Mouse (Mus musculus) CD4-positive, CD25-positive, alpha-beta regulatory T cell (primary cell): Measurements from ENCODE around the gene Mdh2. TPM values are rescaled to one million over a fixed set of nuclear protein-coding genes. Genes with fewer than 3 reads are reported as not detected.

Source experiments
- polyA plus RNA-seq: library from polyadenylated mRNA; unstranded; fragments of 100-300 nt; shearing (Covaris generic); gene quantifications from one replicate; pipeline ENCODE4 v1.2.1, GENCODE M21; 2017

Gene Mdh2
- polyA plus RNA-seq, result 491 TPM

DNA sequence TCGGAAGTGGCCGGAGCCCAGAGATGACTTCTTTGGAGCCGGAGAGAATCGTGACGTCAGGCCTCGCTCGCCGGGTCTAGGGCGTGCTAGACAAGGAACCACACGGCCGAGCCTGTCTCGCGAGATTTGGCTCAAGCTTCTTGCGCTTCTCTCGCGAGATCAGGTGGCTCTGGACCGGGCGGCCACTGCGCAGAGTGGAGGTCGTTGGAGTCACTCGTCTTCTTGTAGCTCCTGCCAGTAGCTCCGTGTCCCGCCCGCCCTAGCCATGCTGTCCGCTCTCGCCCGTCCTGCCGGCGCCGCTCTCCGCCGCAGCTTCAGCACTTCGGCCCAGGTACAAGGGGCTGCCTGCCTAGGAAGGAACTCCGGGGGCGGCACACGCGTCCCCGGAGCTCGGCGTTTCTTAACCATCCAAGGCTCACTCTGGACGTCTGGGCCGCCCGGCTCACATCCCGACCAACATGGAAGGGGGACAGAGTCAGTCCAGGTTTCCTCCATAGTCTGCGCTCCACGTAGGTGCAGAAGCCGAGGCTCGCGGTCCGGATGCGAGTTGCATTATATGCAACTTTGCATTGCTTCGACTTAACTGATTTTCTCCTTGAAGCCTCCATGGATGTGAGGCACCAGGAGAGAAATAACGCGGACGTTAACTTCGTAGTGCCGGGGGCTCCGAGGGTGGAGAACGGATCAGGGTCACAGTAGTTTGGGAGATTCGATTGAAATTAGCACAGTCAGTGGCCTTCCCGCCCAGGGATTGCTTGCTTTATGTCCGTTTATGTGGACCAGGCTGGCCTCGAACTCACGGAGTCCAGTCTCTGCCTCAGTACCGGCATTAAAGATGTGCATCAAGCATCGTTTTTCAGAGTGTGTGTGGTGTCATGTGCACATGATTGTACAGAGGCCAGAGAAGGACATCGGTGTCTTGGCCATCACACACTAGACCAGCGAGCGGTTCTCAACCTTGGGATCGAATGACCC, at the start of gene Mdh2:
Gene Mdh2, plus strand, starts transcription at position 10 of the 975 bp plus-strand sequence.

GRCm38 (mm10) chr5:135743741-135744609, 34.3 kb upstream of the Mdh2 start, which contains the start of gene Tmem120a:
Gene Tmem120a, minus strand, starts transcription at chr5:135744448.

DNA sequence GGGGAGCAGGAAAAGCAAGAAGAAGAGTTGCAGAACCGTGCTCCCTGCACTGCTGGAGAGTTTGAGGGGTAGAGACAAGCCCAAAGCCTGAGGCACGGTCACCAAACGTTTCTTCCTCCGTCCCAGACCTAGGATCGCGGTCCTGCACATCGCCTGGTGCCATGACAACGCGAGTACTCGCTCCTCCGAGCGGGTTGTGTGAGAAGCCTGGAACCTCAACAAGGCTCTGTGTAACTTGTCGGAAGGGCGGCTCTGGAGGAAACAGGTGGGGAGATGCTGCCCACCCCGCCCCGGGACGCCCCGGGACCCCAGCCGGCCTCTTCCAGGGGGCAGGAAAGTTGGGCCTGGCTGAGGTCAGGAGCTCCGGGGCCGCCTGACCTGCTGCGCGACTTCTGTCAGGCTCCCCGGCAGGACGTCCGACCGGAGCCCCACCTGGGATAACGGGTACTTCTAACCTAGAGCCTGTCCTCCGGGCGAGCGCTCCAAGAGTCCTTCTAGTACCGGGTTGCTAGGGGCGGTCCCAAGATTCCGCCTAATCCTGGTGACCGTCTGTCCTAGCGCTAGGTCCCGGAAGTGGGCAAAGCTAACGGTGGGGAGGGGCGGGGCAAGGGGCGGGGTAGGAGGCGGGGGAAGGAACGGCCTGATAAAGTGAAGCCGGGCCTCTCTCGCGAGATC, 347 bp upstream of the Mdh2 start, which contains the start of gene Styxl1:
Gene Styxl1, minus strand, starts transcription at position 590 of the 675 bp plus-strand sequence.

DNA sequence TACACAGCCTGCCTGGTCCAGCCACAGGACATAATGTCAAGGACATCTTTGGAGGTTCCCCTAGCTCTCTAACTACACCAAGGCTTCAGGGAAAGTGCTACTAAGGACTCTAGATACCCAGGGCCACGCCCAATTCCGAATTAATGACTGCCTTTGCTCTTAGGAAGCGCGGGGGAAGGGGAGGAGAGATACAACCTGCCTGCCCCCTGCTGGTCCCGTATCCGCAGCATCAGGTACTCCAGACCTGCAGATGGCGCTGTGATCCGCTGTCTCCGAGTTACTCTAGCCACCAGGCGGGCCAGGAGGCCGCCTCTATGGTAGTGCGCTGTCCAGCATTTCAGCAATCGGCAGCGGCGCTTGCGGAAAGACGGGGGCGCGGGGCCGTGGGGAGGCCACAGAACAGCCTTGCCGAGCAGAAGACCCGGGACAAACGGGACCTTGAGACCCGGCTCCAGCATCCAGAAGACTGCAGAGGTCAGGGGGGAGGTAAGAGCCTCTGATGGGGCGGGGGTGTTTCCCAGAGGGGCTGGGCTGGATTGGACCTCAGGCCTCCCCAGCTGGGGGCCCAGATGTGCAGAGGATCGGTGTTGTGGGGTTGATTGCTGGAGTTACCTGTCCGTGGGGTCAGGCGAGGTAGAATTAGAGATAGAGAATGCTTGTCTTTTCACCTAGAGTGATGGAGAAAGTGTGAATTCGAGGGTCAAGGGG, 28.4 kb downstream of the Mdh2 start, which contains the start of gene Srrm3:
Gene Srrm3, plus strand, starts transcription at position 336 of the 708 bp plus-strand sequence.

Other genes with a start within 250 kb of the Mdh2 start
- gene Hip1, start 233.4 kb upstream of the Mdh2 start, polyA plus RNA-seq, result 4.6 TPM
- not detected for gene Ccl26, start 214.9 kb upstream of the Mdh2 start, polyA plus RNA-seq
- gene Ccl24, start 205.4 kb upstream of the Mdh2 start, polyA plus RNA-seq, result 0.18 TPM
- gene Rhbdd2, start 145.9 kb upstream of the Mdh2 start, polyA plus RNA-seq, result 31.2 TPM
- 69.4 TPM for gene Por, start 108.4 kb upstream of the Mdh2 start, polyA plus RNA-seq
- gene Tmem120a, start 34.0 kb upstream of the Mdh2 start, polyA plus RNA-seq, result 53.9 TPM
- gene Styxl1, start 95 bp upstream of the Mdh2 start, polyA plus RNA-seq, result 0.85 TPM
- 0.18 TPM for gene Srrm3, start 28.4 kb downstream of the Mdh2 start, polyA plus RNA-seq
- gene Hspb1, start 109.4 kb downstream of the Mdh2 start, polyA plus RNA-seq, result 2.0 TPM
- gene Ywhag, start 156.1 kb downstream of the Mdh2 start, polyA plus RNA-seq, result 53.7 TPM
- gene Ssc4d, start 196.1 kb downstream of the Mdh2 start, polyA plus RNA-seq, result 0.81 TPM
- not detected for gene Zp3, start 201.6 kb downstream of the Mdh2 start, polyA plus RNA-seq
- 23.8 TPM for gene Dtx2, start 216.3 kb downstream of the Mdh2 start, polyA plus RNA-seq